Mouse (Mus musculus) midbrain, embryonic 10.5 days (tissue): ENCODE measurements at regions not wholly inside any gene's neighbourhood (a gene's known extent, or its start where the extent isn't known, plus 50 kb on each side); places are given as distances from the start of the nearest gene placed in this dataset.
"Not testable (repeated sequence)": the region's sequence is repeated elsewhere in the genome, so short reads cannot be mapped to it uniquely, and the experiment has no call there.

Experiments used
- DNase-seq: peaks from one replicate; pipeline ENCODE4 v3.0.0-alpha.2; 2017; ENCODE audit warnings: low spot score
- H3K27ac ChIP-seq: fragments of 300-500 bp; sonication (generic); replicated peaks from 2 replicates; pipeline ENCODE4 v1.5.1; 2016; ENCODE audit warnings: mild to moderate bottlenecking
- H3K27me3 ChIP-seq: fragments of 300-500 bp; sonication (generic); 2 replicates; pipeline ENCODE4 v1.6.1; 2016; ENCODE audit warnings: low read depth, mild to moderate bottlenecking; ENCODE audit not compliant: poor library complexity, severe bottlenecking
- H3K36me3 ChIP-seq: fragments of 300-500 bp; sonication (generic); 2 replicates; pipeline ENCODE4 v1.6.1; 2016; ENCODE audit warnings: mild to moderate bottlenecking, moderate library complexity
- H3K4me1 ChIP-seq: fragments of 300-500 bp; sonication (generic); 2 replicates; pipeline ENCODE4 v1.6.1; 2016
- H3K4me3 ChIP-seq: fragments of 300-500 bp; sonication (generic); 2 replicates; pipeline ENCODE4 v1.5.1; 2016; ENCODE audit warnings: mild to moderate bottlenecking, moderate library complexity
- H3K9me3 ChIP-seq: fragments of 300-500 bp; sonication (generic); replicated peaks from 2 replicates; pipeline ENCODE4 v1.6.1; 2016; ENCODE audit warnings: mild to moderate bottlenecking
- WGBS: fragments of 180-500 bp; shearing (Covaris S2); methylation state at CpG from one replicate; pipeline ENCODE4 v1.1.7; 2016; 5-methylcytosine and 5-hydroxymethylcytosine counted together

DNA sequence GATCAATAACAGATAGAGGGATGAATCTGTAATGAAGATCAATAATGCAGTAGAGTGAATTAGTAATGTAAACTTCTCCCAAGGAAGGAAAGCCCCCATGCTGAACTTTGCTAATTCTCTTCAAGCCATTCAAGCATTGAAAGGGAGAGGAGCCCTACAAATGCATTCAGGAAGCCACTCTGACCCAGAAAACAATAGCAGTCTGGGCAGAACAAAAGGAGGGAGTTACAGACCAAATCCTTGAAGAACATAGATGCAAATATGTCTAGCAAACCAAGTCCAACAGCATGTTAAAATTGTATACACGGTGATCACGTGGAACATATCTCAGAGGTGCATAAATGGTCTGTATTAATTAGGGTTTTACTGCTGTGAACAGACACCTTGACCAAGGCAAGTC lies 77.7 kb upstream of the Adtrp start:
- DNase-seq: no peak
- H3K9me3 ChIP-seq: no peaks in the 10 kb centered on the region
- H3K4me1 ChIP-seq: peaks cover 5% of the 10 kb centered on the region; the same call in 1 of the 2 replicates
- no peak overlapping the region for H3K4me3 ChIP-seq
- 40% methylated on average over 2 of the region's 2 CpGs for WGBS
- H3K36me3 ChIP-seq: no peaks in the 10 kb centered on the region
- H3K27me3 ChIP-seq: 0 out of 2 replicates have a peak, but pooled peaks cover 3% of the 10 kb centered on the region
- H3K27ac ChIP-seq: no peak overlapping the region

DNA sequence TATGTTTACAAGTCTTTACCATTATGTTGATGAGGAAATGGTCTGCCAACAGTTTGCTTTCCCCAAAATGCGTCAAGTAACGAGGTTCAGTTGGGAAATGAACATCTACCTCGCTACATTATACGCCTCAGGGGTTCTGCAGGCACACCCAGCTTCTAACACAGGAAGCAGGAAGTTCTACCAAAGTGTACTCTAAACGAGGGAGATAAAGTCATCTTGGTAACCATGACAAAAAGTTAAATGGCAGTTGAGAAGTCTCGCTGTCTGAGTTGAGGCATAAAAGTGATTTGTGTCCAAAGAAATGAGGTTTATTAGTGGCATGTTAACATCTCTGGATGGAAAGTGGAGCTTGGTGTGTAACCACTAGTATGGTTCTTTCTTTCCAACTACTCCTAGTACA lies 73.7 kb upstream of the Adtrp start:
- Histone ChIP-seq H3K4me1 (peaks cover 22% of the 10 kb centered on the region), H3K9me3 (no peaks in the 10 kb centered on the region), H3K36me3 (no peaks in the 10 kb centered on the region), H3K27me3 (0 out of 2 replicates have a peak, but pooled peaks cover 3% of the 10 kb centered on the region), H3K27ac (no peak overlapping the region), H3K4me3 (no peak overlapping the region)
- DNase-seq: no peak
- 85% methylated on average over 6 of the region's 6 CpGs for WGBS

DNA sequence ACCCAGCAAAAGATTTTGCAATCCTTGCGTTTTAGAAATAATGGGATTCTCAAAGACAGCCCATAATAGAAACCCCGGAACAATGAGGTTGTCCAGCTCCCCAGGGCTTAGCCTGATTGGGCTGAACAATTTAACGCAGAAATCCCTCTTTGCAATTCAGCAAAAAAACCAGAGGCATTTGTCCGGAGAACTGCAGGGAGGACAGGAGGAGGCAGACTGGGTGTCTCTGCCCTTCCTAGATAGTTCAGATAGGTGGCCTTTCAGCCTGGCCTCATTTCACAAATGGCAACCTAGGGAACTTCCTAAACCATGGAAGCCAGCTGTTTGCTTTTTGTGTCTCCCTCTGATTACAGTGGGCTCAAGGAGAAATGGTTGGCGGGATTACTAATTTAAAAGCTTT lies 71.0 kb upstream of the Adtrp start:
- no peaks in the 10 kb centered on the region for H3K36me3 ChIP-seq
- H3K27ac ChIP-seq: peak overlapping the region; percentile 55
- H3K4me1 ChIP-seq: peaks cover 17% of the 10 kb centered on the region
- no peak overlapping the region for H3K4me3 ChIP-seq
- WGBS: 20% methylated on average over 5 of the region's 5 CpGs
- no peaks in the 10 kb centered on the region for H3K27me3 ChIP-seq
- DNase-seq: peak; percentile 17
- no peaks in the 10 kb centered on the region for H3K9me3 ChIP-seq

DNA sequence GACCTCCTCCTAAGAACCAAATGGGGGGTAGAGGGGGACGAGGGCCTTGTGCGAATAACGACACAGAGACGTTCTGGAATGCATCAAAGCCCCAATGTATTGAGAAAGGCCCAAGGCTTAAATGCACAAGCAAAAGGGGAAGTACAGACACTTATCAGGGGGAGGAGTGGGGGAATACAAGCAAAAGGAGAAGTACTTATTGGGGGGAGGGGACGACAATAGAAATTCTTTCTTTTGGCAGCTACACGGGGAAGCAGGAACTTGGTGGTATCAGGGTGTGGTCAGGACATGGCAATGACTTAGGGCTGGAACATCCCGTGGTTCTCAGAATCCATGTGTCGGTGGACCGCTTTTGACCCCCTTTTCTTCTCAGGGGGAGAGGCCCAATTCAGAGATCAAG lies 68.3 kb upstream of the Adtrp start:
- H3K36me3 ChIP-seq, H3K4me3 ChIP-seq, H3K27me3 ChIP-seq, DNase-seq, H3K9me3 ChIP-seq, H3K27ac ChIP-seq: not testable (repeated sequence)
- WGBS: 90% methylated on average over 9 of the region's 9 CpGs
- peaks cover 17% of the 10 kb centered on the region for H3K4me1 ChIP-seq

DNA sequence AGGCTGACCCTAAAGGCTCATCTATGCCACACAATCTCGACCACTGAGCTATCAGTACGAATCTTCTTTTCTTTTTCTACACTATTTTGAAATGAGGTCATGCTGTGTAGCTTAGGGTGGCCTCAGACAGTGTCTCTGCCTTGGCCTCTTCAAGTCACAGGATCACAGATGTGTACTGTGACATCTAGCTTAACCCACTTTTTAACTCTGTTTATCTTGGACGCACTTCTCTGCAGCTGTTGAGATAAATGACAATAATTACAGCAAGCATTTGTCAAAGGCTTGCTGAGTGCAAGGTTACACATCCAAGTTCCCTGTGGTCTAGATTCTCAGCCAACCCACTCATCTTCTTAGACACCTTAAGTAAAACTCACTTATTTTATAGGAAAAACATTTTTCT lies 63.3 kb upstream of the Adtrp start:
- Histone ChIP-seq H3K9me3 (no peaks in the 10 kb centered on the region), H3K27ac (no peak overlapping the region), H3K4me3 (no peak overlapping the region), H3K27me3 (no peaks in the 10 kb centered on the region), H3K36me3 (no peaks in the 10 kb centered on the region), H3K4me1 (no peaks in the 10 kb centered on the region)
- DNase-seq: no peak
- 70% methylated on average over 3 of the region's 3 CpGs for WGBS

DNA sequence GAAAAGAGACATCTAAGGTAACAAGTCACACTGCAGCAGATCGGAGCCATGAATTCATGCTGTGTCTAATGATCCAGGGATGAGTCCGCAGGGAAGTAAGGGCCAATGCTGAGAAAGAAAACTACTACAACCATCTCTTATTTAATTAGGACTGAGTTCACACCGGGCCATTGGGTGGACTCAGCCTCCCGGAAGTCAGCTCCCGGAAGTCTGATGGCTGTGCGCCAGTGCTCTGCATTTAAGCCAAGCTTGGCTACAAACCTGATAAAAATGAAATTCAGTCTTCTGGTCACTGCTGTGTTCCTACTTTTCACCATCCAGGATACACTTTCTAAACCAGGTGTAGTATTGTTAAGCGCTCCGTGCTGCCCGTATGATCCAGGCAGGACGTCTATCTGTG lies 62.8 kb upstream of the Adtrp start:
- H3K4me1 ChIP-seq: no peaks in the 10 kb centered on the region
- no peak overlapping the region for H3K27ac ChIP-seq
- no peaks in the 10 kb centered on the region for H3K9me3 ChIP-seq
- H3K4me3 ChIP-seq: no peak overlapping the region
- WGBS: 94% methylated on average over 10 of the region's 10 CpGs
- DNase-seq: no peak
- H3K36me3 ChIP-seq: no peaks in the 10 kb centered on the region
- no peaks in the 10 kb centered on the region for H3K27me3 ChIP-seq

DNA sequence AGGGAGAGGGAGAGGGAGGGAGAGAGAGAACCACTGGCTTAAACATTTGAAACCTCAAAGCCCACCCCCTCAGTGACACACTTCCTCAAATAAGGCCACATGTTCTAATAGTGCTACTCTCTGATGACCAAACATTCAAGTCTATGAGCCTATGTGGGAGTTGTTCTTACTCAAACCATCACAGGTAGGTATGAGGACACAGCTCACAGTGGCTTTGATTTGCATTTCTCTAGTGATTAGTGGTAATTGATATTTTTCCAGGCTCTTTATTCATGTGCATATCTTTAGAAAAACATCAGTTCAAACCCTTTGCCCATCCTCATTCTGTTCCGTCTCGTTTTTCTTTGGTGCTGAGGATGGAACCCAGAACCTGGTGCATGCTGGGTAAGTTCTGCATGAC lies 59.5 kb upstream of the Adtrp start:
- Histone ChIP-seq H3K4me1 (no peaks in the 10 kb centered on the region), H3K27ac (no peak overlapping the region), H3K9me3 (no peaks in the 10 kb centered on the region), H3K4me3 (no peak overlapping the region), H3K27me3 (no peaks in the 10 kb centered on the region), H3K36me3 (no peaks in the 10 kb centered on the region)
- WGBS: 89% methylated on average over 2 of the region's 2 CpGs
- DNase-seq: no peak

DNA sequence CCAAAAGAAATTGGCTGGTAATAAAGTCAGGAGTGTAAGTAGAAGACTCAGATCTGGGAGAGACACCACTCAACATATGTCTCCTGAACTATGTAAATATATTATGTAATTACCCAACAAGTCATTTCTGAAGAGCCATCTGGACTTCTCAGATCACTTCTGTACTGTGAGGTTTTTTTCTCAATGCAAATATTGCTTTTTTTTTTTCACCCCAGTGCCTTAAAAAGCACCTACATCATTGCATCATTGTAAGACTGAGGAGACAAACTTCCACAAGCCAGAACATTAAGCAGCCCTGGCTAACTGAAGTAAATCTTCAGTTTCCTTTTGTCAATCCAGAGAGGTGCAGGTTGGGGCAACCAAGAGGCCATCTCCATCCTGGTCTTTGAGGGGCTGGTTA lies 55.8 kb upstream of the Adtrp start:
- Histone ChIP-seq H3K36me3 (no peaks in the 10 kb centered on the region), H3K4me1 (no peaks in the 10 kb centered on the region), H3K27me3 (no peaks in the 10 kb centered on the region), H3K9me3 (no peaks in the 10 kb centered on the region), H3K27ac (no peak overlapping the region), H3K4me3 (no peak overlapping the region)
- DNase-seq: no peak

DNA sequence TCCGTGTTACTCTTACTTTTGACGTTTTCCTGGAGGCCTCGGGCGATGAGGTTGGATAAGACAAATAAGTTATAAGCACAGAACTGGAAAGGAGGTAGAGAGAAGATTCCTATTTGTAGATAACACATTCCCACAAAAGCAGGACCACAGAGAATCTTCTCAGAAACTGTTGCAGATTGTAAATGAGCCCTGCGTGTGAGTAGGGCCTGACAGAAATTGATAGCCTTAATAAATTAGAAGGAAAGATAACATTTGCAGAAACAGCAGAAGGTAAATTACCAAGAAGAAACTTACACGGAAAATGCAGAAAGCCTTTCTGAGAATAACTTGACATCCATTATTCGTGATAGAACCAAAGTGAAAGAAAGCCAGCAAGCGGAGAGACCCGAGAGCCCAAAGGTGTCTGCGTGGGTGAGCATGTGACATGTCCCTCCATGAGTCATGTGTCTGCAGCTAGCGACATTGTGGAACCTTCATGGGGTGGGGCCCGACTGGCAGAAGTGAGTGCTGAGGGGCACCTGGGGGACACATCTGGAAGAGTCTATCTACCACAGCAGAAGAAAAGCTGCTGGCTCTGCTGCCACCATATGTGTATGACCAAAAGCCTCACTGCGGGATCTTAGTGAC lies 52.5 kb upstream of the Adtrp start:
- Histone ChIP-seq H3K4me1 (no peaks in the 10 kb centered on the region), H3K27me3 (no peaks in the 10 kb centered on the region), H3K36me3 (no peaks in the 10 kb centered on the region), H3K27ac (no peak overlapping the region), H3K9me3 (no peaks in the 10 kb centered on the region), H3K4me3 (no peak overlapping the region)
- no peak for DNase-seq
- WGBS: 89% methylated on average over 13 of the region's 13 CpGs

DNA sequence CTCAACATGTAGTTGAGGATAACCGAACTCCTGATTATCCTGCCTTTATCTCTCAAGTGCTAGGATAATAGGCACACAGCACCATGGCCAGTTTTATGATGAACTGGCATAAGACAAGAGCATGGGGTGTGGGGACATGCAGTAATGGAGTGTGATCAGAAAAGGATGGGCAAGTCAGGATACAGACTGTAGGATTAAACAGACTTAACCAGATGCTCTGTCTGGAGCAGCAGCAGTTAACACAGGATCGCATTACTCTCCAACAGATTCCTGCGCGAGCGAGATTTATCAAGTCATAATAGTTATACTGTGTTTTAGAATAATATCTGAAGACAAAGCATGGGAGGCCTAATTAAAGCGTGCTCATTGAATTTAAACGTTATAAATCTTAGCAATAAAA lies 51.8 kb upstream of the Adtrp start:
- 91% methylated on average over 7 of the region's 7 CpGs for WGBS
- no peak for DNase-seq
- H3K4me3 ChIP-seq: no peak overlapping the region
- H3K27me3 ChIP-seq: no peaks in the 10 kb centered on the region
- no peaks in the 10 kb centered on the region for H3K4me1 ChIP-seq
- no peaks in the 10 kb centered on the region for H3K36me3 ChIP-seq
- no peak overlapping the region for H3K27ac ChIP-seq
- no peaks in the 10 kb centered on the region for H3K9me3 ChIP-seq

DNA sequence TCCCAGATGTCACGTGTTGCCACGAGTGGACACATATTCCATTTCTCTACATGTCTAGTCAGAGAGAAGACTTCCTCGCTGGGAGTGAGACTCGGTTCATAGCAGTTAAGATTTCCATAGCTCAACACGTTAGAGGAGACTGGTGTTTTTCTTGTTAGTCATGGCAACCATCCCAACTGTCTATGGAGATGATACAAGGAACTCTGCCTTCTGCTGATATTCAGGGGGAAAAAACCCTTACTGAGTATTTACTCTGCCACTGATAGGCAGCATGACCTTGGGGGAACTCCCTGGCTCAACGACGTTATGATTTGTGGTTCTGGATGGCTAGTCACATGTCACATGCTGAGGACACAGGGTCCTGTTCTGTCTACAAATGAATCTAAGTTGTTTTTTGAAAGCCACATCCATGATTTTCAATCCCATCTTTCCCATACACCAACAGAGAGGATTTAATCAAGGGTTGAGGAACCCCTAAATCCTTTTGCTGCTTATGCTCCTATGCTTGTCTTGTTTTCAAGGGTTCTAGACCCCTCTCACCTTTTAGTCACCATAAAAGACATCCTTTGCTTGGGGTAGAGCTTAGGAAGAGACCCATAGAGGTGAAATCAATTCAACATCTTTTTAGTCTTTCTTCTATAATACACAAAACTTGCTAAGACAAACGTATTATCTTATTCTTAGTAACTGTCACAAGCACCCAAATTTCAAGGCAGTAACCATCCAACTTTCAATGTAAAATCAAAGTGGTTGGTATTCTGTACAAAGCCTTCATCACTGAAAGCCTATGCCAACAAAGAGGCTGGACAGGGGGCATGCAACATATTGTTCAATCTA lies 50.2 kb upstream of the Adtrp start:
- no peaks in the 10 kb centered on the region for H3K4me1 ChIP-seq
- H3K27ac ChIP-seq: no peak overlapping the region
- H3K9me3 ChIP-seq: no peaks in the 10 kb centered on the region
- no peak overlapping the region for H3K4me3 ChIP-seq
- 94% methylated on average over 8 of the region's 8 CpGs for WGBS
- no peak for DNase-seq
- H3K36me3 ChIP-seq: no peaks in the 10 kb centered on the region
- H3K27me3 ChIP-seq: no peaks in the 10 kb centered on the region
